Mouse (Mus musculus) fibroblast of lung, adult 2 months (primary cell): ENCODE measurements around the gene Gdf7.

ENCODE experiments used
- DNase-seq: peaks from one replicate; pipeline ENCODE4 v3.0.0-alpha.2; 2011; ENCODE audit warnings: low read depth

Gene Gdf7

DNA sequence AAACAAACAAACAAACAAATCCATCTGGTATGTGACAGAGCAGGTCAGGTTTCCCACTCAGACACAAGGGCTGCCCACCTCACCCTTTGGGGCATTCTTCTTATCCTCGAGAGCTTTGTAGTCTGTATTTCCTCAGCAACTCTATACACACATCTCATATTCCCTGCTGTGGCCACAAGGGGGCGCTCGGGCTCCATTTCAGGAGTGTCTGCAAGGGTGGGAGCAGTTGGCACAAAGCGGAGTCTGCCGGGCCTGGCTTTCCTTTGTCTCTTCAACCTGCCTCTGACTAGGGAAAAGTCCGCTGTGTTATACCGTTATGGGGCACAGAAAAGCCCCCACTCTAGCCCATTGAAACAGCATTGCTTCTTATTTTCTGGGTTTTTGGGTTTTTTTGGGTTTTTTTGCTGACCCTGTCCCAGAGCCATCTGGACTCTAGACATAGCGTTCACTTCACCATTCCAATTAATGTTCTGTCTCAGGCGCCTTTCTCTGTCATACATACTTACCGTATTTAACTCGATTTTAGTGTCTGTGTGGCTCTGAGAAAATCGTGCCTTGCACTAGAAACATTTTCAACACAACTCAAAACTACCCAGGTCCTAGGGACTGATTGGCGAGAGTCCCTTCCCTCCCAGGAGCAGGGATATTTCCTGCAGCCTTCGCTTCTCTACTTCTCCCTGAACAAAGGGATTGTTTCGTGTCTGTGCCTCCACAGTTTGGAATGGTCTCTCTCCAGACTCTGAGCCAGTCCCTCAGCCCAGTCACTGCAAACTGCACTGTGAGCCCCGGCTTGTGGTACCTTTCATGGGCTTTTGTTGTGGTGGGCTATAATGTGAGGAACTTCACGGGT is 25.3 kb upstream of the Gdf7 start:
- peak; percentile 54 for DNase-seq

DNA sequence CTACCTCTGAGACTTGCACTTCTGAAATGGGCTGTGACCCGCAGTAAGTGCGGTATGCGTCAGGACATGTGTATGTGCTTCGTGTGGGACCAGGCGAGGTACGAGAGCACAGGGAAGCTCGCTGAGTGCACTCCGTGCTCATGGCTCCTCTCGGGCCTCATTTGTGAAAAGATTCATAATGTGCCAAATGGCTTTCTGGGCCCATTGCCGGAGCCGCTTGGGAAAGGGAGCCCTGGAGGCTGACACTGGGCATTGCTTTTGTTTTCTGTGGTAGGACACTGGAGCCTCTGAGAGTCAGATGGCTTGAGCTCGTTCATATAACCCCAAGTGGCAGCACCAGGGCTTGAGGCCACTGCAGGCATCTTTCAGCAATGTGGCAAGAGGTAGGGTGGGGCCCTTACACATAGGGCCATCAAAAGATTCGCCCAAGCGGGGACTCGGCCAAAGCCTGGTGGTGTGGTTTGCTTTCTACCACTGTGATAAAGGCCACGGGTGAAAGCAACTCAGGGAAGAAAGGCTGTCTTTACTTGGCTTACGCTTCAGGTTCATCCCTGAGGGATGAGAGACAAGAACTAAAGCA is 24.3 kb upstream of the Gdf7 start:
- DNase-seq = no peak

DNA sequence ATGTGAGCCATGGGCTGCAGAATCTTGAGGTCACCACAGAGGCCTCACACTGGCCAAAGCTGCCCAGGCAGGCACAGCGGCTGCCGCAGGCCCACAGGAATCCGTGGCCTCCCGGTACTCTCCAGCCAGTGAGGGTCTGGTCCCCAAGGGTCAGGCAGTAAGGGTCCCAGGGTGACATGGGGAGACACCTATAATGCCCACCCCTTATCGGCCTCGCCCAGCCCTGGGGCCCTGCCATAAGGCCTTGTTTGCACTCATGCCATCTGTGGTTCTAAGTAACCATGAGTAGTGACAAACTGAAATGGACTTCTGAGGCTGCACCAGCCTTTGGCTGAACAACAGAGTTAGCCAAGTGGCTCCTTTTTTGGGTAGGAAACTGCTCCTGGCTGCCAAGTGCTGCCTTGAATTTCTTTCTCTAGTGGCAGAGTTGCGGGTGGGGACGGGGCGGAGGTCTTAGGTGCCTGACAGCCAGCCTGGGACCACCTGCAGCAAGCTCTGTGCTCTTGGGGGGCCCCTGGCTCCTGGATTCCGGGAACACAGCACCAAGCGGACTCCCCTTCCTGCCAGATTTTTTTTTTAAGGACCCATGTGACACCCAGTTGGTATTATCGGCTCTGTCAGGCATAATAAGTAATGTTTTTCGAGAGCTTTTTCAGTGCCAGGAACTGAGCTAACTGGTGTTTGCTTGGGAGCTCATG is 23.6 kb upstream of the Gdf7 start:
- DNase-seq = no peak

- no peak for DNase-seq
Measured at GRCm38 (mm10) chr12:8324086-8324485, 22.3 kb upstream of the Gdf7 start.

DNA sequence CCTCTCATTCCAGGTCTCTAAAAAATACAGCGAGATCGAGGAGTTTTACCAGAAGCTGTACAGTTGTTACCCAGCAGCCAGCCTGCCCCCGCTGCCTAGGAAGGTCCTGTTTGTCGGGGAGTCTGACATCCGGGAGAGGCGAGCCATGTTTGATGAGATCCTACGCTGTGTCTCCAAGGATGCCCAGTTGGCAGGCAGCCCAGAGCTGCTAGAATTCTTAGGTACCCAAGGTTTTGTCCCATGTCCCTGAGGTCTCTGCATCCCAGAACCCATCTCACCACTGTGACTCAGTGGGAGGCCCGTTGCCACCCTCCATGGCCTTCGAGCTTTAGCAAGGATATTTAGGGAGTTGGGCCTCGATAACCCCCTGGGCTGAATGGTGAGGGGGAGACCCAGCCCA is 19.8 kb upstream of the Gdf7 start:
- DNase-seq = no peak

DNA sequence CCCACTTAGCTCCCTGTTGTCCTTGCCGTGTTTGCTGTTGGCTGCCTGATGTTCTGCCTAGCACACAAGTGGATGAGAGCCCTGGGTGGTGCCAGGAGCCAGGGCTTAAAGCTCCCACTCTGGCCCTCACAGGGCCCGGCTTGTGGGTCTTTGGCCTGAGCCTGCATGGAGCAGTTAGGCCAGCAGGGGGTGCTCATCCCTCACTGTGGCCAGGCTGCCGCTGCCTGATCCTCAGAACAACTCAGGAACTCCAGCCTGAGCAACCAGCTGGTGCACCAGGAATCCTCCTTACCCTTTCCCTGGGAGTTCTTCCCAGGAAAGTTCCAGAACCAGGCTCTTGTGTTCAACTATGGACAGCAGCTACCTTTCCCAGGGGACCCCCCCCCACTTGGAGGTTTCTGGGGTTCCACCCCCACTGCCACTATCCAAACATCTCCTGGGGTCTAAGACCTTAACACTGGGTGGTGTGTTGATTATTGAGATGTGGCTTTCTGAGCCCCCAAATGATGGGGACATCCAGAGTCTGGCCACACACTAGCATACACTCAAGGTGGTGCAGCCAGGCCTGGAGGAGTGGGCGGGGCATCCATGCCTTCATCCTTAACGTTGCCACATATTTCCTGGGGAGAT is 18.4 kb upstream of the Gdf7 start:
- DNase-seq = no peak

DNA sequence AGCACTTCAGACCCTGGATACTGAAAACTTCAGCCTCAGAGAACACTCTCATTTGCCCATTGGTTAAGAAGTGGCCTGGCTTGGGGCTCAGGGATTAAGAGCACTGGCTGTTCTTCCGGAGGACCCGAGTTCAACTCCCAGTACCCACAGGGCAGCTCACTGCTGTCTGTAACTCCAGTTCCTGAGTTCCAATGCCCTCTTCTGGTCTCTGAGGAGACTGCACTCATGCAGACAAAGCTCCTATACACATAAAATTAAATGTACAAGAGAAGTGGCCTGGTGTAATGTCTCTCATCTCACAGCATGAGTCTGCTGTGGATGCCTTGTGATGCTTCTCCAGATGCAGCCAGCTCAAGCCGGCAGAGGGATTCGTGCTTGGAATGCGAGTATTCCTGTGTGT is 14.8 kb upstream of the Gdf7 start:
- DNase-seq = no peak

DNA sequence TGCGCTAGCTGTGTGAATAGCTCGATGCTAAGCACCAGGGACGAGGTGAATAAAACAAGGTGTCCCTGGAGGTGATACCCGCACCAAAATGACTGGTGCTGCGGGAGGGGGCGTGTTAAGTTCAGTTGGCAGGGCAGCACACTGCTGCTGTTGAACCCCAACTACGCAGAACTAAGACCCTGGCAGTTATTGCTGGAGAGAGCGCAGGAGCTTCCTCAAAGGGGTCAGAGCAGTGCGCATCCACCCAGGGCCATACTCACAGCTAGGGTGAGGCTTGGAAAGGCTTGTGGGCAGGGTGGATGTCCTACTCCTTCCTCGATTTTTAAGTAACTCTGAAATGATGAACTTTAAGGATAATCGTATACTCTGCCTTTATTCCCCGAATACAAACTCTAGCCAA is 12.0 kb upstream of the Gdf7 start:
- no peak for DNase-seq

DNA sequence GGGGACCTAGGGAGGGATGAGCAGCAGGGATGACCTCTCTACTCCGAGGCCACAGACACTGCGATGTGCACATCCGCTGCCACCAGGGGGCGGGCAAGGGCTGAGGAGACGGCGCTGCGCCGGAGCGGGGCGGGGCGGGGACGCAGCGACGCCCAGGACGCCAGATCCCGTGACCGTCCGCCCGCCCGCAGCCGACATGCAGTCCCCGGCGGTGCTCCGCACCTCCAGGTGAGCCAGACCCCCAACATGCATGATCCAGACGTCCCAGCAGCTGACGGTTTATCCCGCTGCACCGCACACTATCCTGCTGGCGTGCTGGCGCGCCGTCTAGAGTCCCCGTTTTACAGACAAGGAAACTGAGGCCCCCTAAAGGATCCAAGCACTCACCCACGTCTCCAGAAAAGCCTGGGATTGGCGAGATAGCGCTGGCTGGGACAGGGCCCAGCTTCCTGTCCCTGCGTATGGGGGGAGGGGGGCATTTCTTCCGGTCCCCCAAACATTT is 11.6 kb upstream of the Gdf7 start, which contains the start of gene Hs1bp3:
Gene Hs1bp3 (plus strand): TSS at position 163 of the 502 bp plus-strand sequence.
- no peak for DNase-seq

GRCm38 (mm10) chr12:8312266-8312665 is 10.5 kb upstream of the Gdf7 start:
- no peak for DNase-seq

- DNase-seq = no peak
Measured at GRCm38 (mm10) chr12:8310992-8311391, 9.2 kb upstream of the Gdf7 start.

- no peak for DNase-seq
Measured at GRCm38 (mm10) chr12:8306910-8307309, 5.2 kb upstream of the Gdf7 start.

GRCm38 (mm10) chr12:8306432-8306831 is 4.7 kb upstream of the Gdf7 start:
- DNase-seq = no peak

DNA sequence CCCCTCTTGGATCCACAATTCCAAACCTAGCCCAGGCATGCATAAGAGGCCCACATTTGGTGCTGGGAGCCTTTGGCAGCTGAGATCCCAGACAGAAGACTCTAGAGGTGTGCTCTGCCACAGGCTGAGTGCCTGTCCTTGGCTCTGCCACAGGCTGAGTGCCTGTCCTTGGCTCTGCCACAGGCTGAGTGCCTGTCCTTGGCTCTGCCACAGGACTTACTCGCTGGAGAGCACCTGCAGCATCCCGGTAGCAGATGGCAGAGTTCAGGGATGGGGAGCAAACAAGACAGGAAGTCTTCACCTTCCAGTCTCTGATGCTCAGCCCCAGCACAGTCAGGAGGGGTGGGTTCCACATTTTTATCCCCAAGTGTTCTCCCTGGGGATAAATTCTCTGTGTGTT is 3.5 kb upstream of the Gdf7 start:
- DNase-seq = no peak

GRCm38 (mm10) chr12:8301011-8301814 is 541 bp downstream of the Gdf7 start:
- no peak for DNase-seq

DNA sequence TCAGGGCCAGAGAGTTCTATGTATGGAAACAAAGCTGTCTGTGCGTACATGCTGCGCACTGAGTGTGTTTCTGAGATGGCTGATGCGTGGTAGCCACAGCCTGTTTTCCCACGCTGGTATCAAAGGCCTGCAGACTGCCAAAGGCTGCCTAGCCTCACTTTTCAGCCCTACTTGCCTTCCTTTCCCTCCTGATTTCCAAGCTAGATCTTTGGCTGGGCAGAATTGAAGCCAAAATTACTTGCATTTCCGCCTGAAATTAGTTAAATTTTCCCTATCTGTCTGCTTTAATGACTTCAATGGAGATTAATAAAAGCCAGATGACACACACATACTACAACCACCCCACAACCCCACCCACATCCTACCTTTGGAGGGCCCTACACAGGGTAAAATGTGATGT is 1.2 kb downstream of the Gdf7 start:
- DNase-seq = no peak

DNA sequence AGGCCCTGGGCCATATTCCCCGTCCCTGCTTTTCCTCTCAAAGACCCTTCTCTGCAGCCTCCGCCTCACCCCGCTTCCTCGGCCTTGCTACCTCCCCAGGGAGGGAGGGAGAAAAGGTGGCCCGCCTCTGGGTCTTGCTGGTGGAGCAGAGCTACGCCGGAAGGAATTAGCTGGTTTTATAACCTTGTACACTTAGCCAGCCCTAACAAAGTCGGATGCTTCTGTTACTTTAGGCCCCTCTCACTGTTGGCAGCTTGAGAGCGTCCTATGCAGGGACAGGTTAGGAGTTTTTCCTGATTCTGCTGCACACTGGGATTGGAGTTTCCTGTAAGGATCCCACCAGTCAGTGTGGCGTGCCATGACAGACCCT is 1.7 kb downstream of the Gdf7 start:
- DNase-seq = no peak

DNA sequence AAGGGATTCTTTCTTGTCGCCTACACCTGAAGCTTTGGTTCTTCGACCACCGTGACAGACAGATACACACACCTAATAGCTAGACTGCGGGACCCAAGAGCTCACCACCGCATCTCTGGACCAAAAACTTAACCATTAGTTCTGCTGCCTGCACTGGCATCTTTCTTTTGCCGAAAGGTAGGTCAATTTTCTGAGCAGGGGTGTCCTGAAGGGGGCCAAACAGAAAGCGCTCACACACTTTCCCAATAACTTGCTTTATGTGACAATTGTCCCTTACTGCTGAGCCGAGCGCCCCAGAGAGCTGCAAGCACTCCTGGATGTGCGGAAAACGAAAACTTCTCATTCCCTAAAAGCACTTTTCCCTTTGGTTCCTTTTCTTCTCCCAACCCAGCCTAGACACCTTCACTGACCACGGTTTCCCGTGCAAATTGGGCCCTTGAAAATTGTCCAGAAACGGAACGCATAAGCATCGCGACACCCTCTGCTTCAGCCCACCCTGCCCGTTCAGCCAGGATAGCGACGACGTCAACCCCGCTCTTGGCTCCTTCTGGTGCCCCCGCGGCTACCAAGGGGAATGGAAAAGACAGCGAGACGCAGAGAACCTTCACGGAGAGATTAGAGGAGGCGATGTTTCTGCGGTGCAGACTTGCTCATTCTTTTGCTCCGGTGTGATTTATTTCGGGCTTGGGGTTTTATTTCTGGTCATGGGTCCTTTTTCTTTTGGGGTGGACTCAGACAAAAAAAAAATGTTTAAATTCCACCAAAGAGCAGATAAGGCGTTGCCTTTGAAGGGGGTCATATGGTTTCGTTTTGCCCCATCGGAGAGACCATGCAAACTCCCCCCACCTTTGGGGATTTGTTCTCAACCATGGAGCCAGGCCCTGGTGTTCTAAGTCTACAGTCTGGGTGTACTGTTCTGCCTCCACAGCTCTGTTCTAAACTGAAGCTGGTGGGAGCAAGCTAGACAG is 2.3 kb downstream of the Gdf7 start:
- DNase-seq = no peak

GRCm38 (mm10) chr12:8298361-8299142 is 3.2 kb downstream of the Gdf7 start:
- no peak for DNase-seq
